Mouse (Mus musculus): ENCODE results near the gene Gm5108.

Gene Gm5108

GRCm38 (mm10) chr5:68020870-68021269, 79.4 kb downstream of the Gm5108 start:
- DNase-seq (ENCODE audit: low spot score in 2 of 2), result no peak
